Mouse (Mus musculus) T-helper 2 cell (primary cell): Measurements from ENCODE around the gene Nr1h3.
"Not testable (repeated sequence)": the region's sequence is repeated elsewhere in the genome, so short reads cannot be mapped to it uniquely, and the experiment has no call there.

Source experiments
- in situ Hi-C: fragments of 300-600 bp; cut with MboI, MseI; formaldehyde crosslinking; loops from one replicate; pipeline ENCODE4 v1.15.1; 2025; ENCODE audit warnings: high pct_unique_total_duplicates

Gene Nr1h3

GRCm38 (mm10) chr2:91202222-91202971 is at the start of gene Nr1h3, which contains the start of gene Acp2:
Nr1h3 (minus strand) TSS chr2:91202834.
Acp2 (plus strand) TSS chr2:91202885.
- in situ Hi-C loops = no loop called here

- in situ Hi-C loops = no loop called here
Measured at GRCm38 (mm10) chr2:91252001-91252400, 49.4 kb upstream of the Nr1h3 start.

DNA sequence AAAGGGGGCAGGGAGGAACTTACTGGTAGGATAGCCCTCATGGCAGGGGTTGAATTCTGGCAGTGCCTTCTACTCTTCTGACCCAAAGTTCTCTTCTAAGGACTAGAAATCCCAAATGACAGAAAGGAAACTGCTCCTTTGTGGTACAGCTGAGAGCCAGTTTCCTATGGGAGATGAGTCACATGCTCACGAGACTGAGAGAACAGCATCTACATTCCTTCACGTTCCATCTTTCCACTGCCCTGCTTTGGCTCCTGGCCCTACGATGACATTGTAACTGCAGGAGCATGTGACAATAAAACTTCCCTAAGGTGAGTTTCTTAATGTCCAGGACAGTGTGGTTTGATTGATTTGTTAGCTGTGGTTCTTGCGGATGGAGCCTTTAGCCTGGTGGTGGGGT is 45.7 kb upstream of the Nr1h3 start:
- in situ Hi-C loops = no loop called here

GRCm38 (mm10) chr2:91244557-91245228 is 42.1 kb upstream of the Nr1h3 start:
- in situ Hi-C loops = no loop called here

DNA sequence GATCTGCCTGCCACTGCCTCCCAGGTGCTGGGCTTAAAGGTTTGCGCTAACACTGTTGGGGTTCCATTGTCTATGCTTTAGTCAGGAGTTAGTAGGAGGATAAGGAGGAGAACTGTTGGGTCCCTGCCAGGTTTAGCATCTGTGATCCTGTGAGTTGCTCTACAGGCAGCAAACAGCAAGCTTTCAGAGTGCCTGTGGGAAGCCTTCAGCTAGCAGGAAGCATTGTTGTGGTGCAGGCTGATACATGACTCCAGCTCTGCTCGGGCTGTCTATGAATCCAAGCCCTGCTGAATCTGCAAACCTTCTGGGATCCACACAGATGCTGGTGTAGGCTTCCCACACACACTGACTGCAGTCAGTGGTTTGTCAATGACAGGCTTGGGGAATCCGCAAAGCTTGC is 40.8 kb upstream of the Nr1h3 start:
- in situ Hi-C loops = no loop called here

DNA sequence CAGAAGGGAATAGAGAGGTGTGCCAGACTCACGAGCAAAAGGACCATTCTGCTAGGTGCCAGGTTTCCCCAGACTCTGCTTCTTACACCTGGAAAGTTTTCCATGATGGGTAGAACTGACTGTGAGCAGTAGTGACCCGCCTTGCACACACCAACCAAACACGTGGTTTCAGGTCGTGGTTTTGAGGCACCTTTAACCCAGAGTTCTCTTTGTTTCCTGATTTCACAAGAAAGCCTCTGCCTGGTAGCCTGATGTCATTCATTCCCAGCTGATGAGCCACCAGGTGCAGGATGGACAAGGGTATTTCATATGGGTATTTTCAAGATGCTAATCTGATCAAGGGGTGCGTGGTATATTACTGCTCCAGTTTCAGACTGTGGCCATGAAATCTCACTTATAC is 39.9 kb upstream of the Nr1h3 start:
- in situ Hi-C loops = no loop called here

GRCm38 (mm10) chr2:91237511-91238080 is 35.0 kb upstream of the Nr1h3 start:
- in situ Hi-C loops = not testable (repeated sequence)

GRCm38 (mm10) chr2:91236601-91237510 is 34.2 kb upstream of the Nr1h3 start, which contains the start of gene Ddb2:
Ddb2 (minus strand) TSS chr2:91236982.
- in situ Hi-C loops = no loop called here

- in situ Hi-C loops = no loop called here
Measured at GRCm38 (mm10) chr2:91229735-91230134, 27.1 kb upstream of the Nr1h3 start.

GRCm38 (mm10) chr2:91223614-91224013 is 21.0 kb upstream of the Nr1h3 start:
- in situ Hi-C loops = no loop called here

DNA sequence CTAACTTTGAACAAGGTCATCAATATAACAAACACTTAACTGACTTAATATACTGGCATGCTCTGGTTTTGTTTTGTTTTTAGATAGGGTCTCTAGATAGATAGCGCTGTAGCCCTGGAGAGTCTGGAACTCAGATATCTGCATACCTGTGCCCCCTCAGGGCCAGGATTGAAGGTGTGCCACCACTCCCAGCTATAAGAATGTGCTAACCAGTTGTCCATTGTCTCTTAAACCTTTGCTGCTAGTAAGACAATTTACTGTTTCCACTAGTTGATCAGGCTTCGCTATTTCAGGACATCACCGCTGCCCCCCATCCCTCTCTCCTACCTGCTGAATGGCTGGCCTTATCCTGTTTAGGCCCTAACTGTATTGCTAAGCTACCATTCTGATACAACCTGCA is 17.9 kb upstream of the Nr1h3 start:
- in situ Hi-C loops = no loop called here

GRCm38 (mm10) chr2:91217032-91217431 is 14.4 kb upstream of the Nr1h3 start:
- in situ Hi-C loops = no loop called here

GRCm38 (mm10) chr2:91213311-91213710 is 10.7 kb upstream of the Nr1h3 start:
- in situ Hi-C loops = no loop called here

DNA sequence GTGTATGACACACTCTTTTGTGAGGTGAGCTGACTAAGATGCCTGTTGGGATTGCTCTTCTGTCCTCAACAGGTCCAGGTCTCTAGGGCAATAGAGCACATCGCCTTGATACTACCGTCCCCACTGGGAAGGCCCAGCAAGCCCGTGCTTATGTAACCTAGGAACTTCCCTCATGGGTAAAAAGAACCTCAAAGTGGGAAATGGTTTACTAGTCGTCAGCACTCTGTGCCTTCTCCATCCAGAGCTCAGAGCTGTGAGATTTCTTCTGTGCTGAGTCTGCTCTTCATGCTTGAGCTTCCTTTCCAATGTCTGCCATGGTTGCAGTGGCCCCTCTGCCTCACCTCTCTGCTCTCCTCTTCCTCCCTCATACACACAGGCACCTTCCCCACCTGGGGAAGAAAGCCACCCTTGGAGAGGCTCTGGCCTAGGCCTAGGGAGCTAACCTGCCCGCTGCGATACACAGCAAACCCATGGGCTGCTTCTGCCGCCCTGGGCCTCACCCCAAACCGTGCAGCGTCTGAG is 3.7 kb upstream of the Nr1h3 start:
- in situ Hi-C loops = no loop called here

DNA sequence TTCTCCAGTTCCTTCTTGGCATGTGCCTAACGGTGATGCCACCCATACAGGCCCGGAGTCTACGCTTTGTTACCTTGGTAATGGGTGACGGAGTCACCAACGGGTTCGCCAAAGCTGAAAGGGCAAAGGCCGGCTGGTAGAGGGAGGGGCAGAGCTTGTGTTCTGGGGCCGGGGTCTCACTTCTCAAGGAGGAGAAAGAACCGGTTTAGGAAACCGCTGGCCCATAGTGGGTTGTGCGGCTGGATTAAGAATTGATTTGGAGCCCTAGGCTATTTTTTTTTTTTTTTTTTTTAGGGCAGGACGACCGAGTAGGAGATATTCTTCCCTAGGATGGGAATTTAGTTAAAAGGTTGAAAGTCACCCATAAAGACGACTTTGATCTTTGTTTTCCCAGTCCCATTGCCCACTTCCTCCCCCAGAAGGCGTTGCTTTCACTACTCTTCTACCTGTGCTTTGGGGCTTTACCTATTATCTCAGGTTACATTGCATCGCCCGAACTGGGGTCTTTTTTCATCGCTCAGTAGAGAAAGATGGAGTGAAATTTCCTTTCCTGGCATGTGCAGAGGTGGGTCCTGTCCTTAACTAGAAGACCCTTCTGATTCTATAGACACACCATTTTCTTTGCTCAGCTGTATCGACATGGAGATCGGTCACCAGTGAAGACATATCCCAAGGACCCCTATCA is 480 bp upstream of the Nr1h3 start:
- in situ Hi-C loops = no loop called here

- in situ Hi-C loops = no loop called here
Measured at GRCm38 (mm10) chr2:91198888-91199287, 3.7 kb downstream of the Nr1h3 start.

- in situ Hi-C loops = no loop called here
Measured at GRCm38 (mm10) chr2:91196577-91197001, 6.0 kb downstream of the Nr1h3 start.

DNA sequence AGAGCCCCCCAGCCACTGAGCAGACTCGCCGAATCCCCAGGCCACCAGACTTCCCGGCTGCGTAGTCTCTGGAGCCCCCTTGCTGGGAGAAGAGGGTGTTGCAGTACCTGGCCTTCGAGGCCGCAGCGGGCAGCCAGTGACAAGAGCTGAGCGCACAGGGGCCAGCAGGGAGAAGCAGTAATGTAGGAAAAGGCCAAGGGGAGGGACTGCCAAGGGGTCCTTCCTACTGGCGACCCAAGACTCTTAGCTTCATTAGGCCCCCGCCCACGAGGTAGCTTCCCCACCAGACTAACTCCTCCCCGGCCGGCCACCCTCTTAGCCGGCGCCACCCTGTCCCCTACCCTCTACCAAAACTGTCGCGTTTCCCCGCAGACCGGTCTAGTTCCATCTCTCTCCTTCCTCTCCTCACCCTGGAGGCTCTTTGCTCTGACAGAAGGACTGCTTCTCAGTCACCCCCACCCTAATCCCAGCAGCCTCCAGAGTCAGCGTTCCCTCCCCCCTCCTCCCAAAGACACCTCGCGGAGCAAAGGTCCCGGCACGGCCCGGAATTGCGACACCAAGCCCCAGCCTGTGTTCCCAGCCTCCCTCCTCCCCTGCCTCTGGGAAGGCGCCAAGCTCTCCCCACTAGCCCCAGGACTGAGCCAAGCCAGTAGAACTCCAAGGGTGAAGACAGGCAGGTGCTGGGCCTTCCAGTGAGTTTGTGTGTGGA is 7.9 kb downstream of the Nr1h3 start:
- in situ Hi-C loops = loop anchor here (5.0 kb wide), 1 partner anchor 63 kb away; the partner anchor contains the start of gene Pacsin3

DNA sequence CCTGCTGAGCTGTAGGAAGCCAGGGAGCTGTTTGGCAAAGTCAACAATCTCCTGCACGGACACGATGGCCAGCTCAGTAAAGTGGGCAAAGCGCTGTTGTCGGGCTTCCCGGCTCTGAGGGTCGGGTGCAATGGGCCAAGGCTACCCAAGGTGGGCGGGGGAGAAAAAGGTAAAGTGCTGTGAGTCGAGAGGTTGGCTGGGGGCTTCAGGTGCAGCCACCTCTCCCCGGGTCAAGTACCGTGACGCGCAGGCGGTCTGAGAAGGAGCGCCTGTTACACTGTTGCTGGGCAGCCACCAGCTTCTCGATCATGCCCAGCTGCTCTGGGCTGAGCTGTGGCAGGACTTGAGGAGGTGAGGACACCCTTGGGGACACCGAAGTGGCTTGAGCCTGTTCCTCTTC is 12.1 kb downstream of the Nr1h3 start:
- in situ Hi-C loops = loop anchor here (5.0 kb wide), 1 partner anchor 67 kb away; the partner anchor contains the start of gene Pacsin3

GRCm38 (mm10) chr2:91187431-91187830 is 15.2 kb downstream of the Nr1h3 start:
- in situ Hi-C loops = no loop called here
